8 mouse cellular contexts compared by ENCODE assay signal in genomic region chr13:109343596-109343995, GRCm38 (mm10).
DNase-seq lines count a peak whose midpoint lies in the region; ATAC-seq and TF ChIP-seq lines count a peak whose summit lies in the region.

No protein-coding gene starts in this region.

- ATAC-seq in liver, embryonic 12.5 days: peak; percentile 78; the same call in 1 of the 2 replicates
- ATAC-seq in stomach, embryonic 15.5 days (ENCODE audit: insufficient read depth, low FRiP score, low read depth): peak; percentile 78; the same call in 1 of the 2 replicates

- H3K4me2 ChIP-seq in CH12.LX (ENCODE audit: insufficient read depth, low read depth, poor library complexity, severe bottlenecking): no peak overlapping the region
- H3K4me2 ChIP-seq in liver, embryonic 12.5 days: no peak overlapping the region
- no peak overlapping the region for H3K4me2 ChIP-seq in stomach, embryonic 15.5 days

- no peaks in the 10 kb centered on the region for H3K4me1 ChIP-seq in CH12.LX (ENCODE audit: control insufficient read depth in 1 of 2, insufficient read depth in 2 of 2)
- no peaks in the 10 kb centered on the region; the same call in 1 of the 2 replicates for H3K4me1 ChIP-seq in embryonic fibroblast, embryonic 13.5 days (ENCODE audit: control insufficient read depth, insufficient read depth, low read length)
- no peaks in the 10 kb centered on the region for H3K4me1 ChIP-seq in liver, embryonic 12.5 days
- no peaks in the 10 kb centered on the region for H3K4me1 ChIP-seq in stomach, embryonic 15.5 days

- H3K4me3 ChIP-seq in CH12.LX (replicated peaks in 1 of 3; ENCODE audit: low read depth in 2 of 3, low read length in 2 of 3, poor library complexity in 1 of 3): no peak overlapping the region
- H3K4me3 ChIP-seq in embryonic fibroblast, embryonic 13.5 days (ENCODE audit: insufficient read depth, low read length): no peak overlapping the region
- no peak overlapping the region for H3K4me3 ChIP-seq in liver, embryonic 12.5 days
- no peak overlapping the region for H3K4me3 ChIP-seq in stomach, embryonic 15.5 days (replicated peaks)

- TF ChIP-seq CTCF in CH12.LX (conservative IDR thresholded peaks at IDR 0.05 in 1 of 2, IDR thresholded peaks at IDR 0.05 in 1 of 2; ENCODE audit: low read depth in 2 of 2, low read length in 2 of 2): peak; percentile 49 to 55
- TF ChIP-seq CTCF in embryonic fibroblast, embryonic 13.5 days (IDR thresholded peaks at IDR 0.05; ENCODE audit: borderline replicate concordance, insufficient read depth, low read length): peak; percentile 72; the same call in 1 of the 2 replicates

- no peaks in the 10 kb centered on the region for H3K79me2 ChIP-seq in CH12.LX (replicated peaks; ENCODE audit: control insufficient read depth, extremely low read depth, insufficient read depth, poor library complexity, severe bottlenecking)

- no peak overlapping the region for H3K9ac ChIP-seq in CH12.LX (ENCODE audit: insufficient read depth, low read depth)
- no peak overlapping the region for H3K9ac ChIP-seq in liver, embryonic 12.5 days
- H3K9ac ChIP-seq in stomach, embryonic 15.5 days: no peak overlapping the region

- H3K36me3 ChIP-seq in CH12.LX (replicated peaks in 1 of 2; ENCODE audit: control insufficient read depth in 1 of 2, insufficient read depth in 1 of 2, low read length in 1 of 2): no peaks in the 10 kb centered on the region
- H3K36me3 ChIP-seq in liver, embryonic 12.5 days: no peaks in the 10 kb centered on the region
- H3K36me3 ChIP-seq in stomach, embryonic 15.5 days: no peaks in the 10 kb centered on the region

- 7% methylated on average over 4 of the region's 4 CpGs for WGBS in liver, embryonic 12.5 days (ENCODE audit: insufficient replicate concordance)
- WGBS in stomach, embryonic 15.5 days: 4% methylated on average over 4 of the region's 4 CpGs

- H3K9me3 ChIP-seq in CH12.LX (replicated peaks; ENCODE audit: low read length): peaks cover 8% of the 10 kb centered on the region
- no peaks in the 10 kb centered on the region for H3K9me3 ChIP-seq in liver, embryonic 12.5 days (replicated peaks)
- no peaks in the 10 kb centered on the region for H3K9me3 ChIP-seq in stomach, embryonic 15.5 days

- no peak overlapping the region for H3K27ac ChIP-seq in CH12.LX (ENCODE audit: insufficient read depth, low read depth)
- no peak overlapping the region for H3K27ac ChIP-seq in embryonic fibroblast, embryonic 13.5 days (ENCODE audit: insufficient read depth, low read length)
- no peak overlapping the region for H3K27ac ChIP-seq in liver, embryonic 12.5 days
- H3K27ac ChIP-seq in stomach, embryonic 15.5 days: no peak overlapping the region

- in situ Hi-C loops in CH12.LX (cut with MboI; ENCODE audit: low pct_ligation_motif_present, low pct_unique_long_range_greater_than_20kb, low sequenced_read_pairs): no loop called here

- H3K27me3 ChIP-seq in CH12.LX (replicated peaks): no peaks in the 10 kb centered on the region
- no peaks in the 10 kb centered on the region for H3K27me3 ChIP-seq in liver, embryonic 12.5 days (replicated peaks)
- H3K27me3 ChIP-seq in stomach, embryonic 15.5 days (replicated peaks): no peaks in the 10 kb centered on the region

- TF ChIP-seq EP300 in CH12.LX (IDR thresholded peaks at IDR 0.05; ENCODE audit: low read length): no peak

- peak; percentile 46 for TF ChIP-seq RAD21 in CH12.LX (IDR thresholded peaks at IDR 0.05; ENCODE audit: low read depth, low read length)

- peak; percentile 55 for DNase-seq in CH12.LX (ENCODE audit: extremely low read depth)
- peak; percentile 91 for DNase-seq in brain, adult 2 months (ENCODE audit: low read depth, low spot score)
- DNase-seq in heart, postnatal 10 days: peak; percentile 80 to 86
- DNase-seq in kidney, postnatal 25 days: peak; percentile 72 to 82
- peak; percentile 51 for DNase-seq in neural tube, embryonic 10.5 days (ENCODE audit: extremely low spot score, low spot score)

- dilution Hi-C loops in CH12.LX (cut with MboI; ENCODE audit: extremely low pct_ligation_motif_present, extremely low pct_unique_long_range_greater_than_20kb, low sequenced_read_pairs): no loop called here

- no peak for TF ChIP-seq POLR2A in CH12.LX (IDR thresholded peaks at IDR 0.05; ENCODE audit: low read depth, low read length)
- no peak for TF ChIP-seq POLR2A in embryonic fibroblast, embryonic 13.5 days (IDR thresholded peaks at IDR 0.05; ENCODE audit: low read depth, low read length)

- intact Hi-C loops in heart, postnatal 10 days (cut with DNase I): loop anchor here (1.0 to 10.0 kb wide), 6 partner anchors 114 to 414 kb away; no protein-coding TSS in a partner anchor

TF ChIP-seq in CH12.LX, 34 proteins besides CTCF, POLR2A, EP300 and RAD21:
- TF ChIP-seq UBTF (IDR thresholded peaks at IDR 0.05; ENCODE audit: low read depth, low read length) (no peak), SMC3 (IDR thresholded peaks at IDR 0.05; ENCODE audit: low read depth, low read length) (peak; percentile 34; the same call in 1 of the 2 replicates), CHD2 (IDR thresholded peaks at IDR 0.05; ENCODE audit: low read length) (peak; percentile 45; the same call in 1 of the 2 replicates), MAX (IDR thresholded peaks at IDR 0.05; ENCODE audit: low read length) (peak; percentile 64; the same call in 1 of the 2 replicates), USF1 (IDR thresholded peaks at IDR 0.05; ENCODE audit: low read depth, low read length) (no peak), TBP (conservative IDR thresholded peaks at IDR 0.05; ENCODE audit: low read depth, low read length) (no peak), ZC3H11A (IDR thresholded peaks at IDR 0.05; ENCODE audit: low read depth, low read length) (no peak)
